ENCODE assay signal across 7 mouse cellular contexts in the genomic region with DNA sequence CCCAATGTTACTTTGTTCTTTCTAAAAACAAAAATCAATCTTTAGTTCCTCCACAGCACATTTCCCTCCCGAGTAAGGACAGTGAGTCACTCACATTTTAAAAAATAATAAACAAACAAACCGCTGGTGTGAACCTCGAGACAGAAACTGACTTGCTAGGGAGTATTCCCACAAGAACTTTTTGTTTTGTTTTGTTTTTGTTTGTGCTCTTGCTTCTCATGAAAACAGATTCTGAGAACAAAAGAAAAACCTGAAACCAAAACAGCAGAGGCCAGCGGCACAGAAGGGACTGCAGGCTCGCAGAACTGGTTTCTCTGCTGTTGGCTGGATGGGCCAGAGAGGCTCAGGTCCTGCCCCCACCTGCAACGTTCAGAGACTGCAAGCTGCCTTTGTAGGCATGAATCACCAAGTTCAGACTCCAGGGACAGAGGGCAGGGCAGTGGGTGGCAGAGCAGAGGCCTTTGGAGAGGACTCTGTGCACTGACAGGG.
DNase-seq lines count a peak whose midpoint lies in the region; ATAC-seq and TF ChIP-seq lines count a peak whose summit lies in the region.

No protein-coding gene starts in this region.

- 0 out of 2 replicates have a peak, but pooled peaks have one; percentile 45 for ATAC-seq in embryonic facial prominence, embryonic 11.5 days (replicated peaks; ENCODE audit: insufficient number of reproducible peaks, low FRiP score, low TSS enrichment, low read depth)
- no peak for ATAC-seq in hindbrain, embryonic 15.5 days (ENCODE audit: low FRiP score, low read depth)
- no peak for ATAC-seq in liver, embryonic 11.5 days (replicated peaks; ENCODE audit: low FRiP score)
- ATAC-seq in megakaryocyte, adult 5-6 weeks (ENCODE audit: poor library complexity, severe bottlenecking): no peak

- no peak overlapping the region for H3K9ac ChIP-seq in embryonic facial prominence, embryonic 11.5 days (replicated peaks; ENCODE audit: low read length)
- H3K9ac ChIP-seq in hindbrain, embryonic 15.5 days: no peak overlapping the region
- H3K9ac ChIP-seq in liver, embryonic 11.5 days (ENCODE audit: low read depth, low read length): no peak overlapping the region

- 12% methylated on average over 6 of the region's 6 CpGs for WGBS in embryonic facial prominence, embryonic 11.5 days
- 27% methylated on average over 6 of the region's 6 CpGs for WGBS in hindbrain, embryonic 15.5 days
- WGBS in liver, embryonic 11.5 days: 53% methylated on average over 6 of the region's 6 CpGs
- WGBS in small intestine, adult 2 months: 9% methylated on average over 6 of the region's 6 CpGs

- DNase-seq in adrenal gland, adult 2 months: peak; percentile 83
- peak; percentile 54 for DNase-seq in embryonic facial prominence, embryonic 11.5 days (ENCODE audit: low spot score)
- no peak for DNase-seq in liver, embryonic 11.5 days (ENCODE audit: low spot score)
- DNase-seq in thymus, postnatal 10 days (ENCODE audit: low spot score in 2 of 2): no peak

- no peak overlapping the region for H3K4me2 ChIP-seq in embryonic facial prominence, embryonic 11.5 days (ENCODE audit: low read depth, low read length)
- no peak overlapping the region for H3K4me2 ChIP-seq in hindbrain, embryonic 15.5 days
- no peak overlapping the region for H3K4me2 ChIP-seq in liver, embryonic 11.5 days

- TF ChIP-seq POLR2A in small intestine, adult 2 months (IDR thresholded peaks at IDR 0.05; ENCODE audit: low read depth, low read length): no peak

- H3K27ac ChIP-seq in embryonic facial prominence, embryonic 11.5 days (replicated peaks; ENCODE audit: low read depth, low read length): peak overlapping the region; percentile 58; the same call in 1 of the 2 replicates
- peak overlapping the region; percentile 51; the same call in 1 of the 2 replicates for H3K27ac ChIP-seq in hindbrain, embryonic 15.5 days (replicated peaks)
- 0 out of 2 replicates have a peak overlapping the region, but pooled peaks have one; percentile 8 for H3K27ac ChIP-seq in liver, embryonic 11.5 days (ENCODE audit: low read depth, low read length)
- H3K27ac ChIP-seq in small intestine, adult 2 months (ENCODE audit: insufficient read depth, low read depth, low read length): 0 out of 2 replicates have a peak overlapping the region, but pooled peaks have one; percentile 7

- no peaks in the 10 kb centered on the region for H3K36me3 ChIP-seq in embryonic facial prominence, embryonic 11.5 days (replicated peaks; ENCODE audit: control insufficient read depth, insufficient read depth, low read depth, low read length)
- no peaks in the 10 kb centered on the region for H3K36me3 ChIP-seq in hindbrain, embryonic 15.5 days
- H3K36me3 ChIP-seq in liver, embryonic 11.5 days (ENCODE audit: control insufficient read depth, insufficient read depth, low read length): peaks cover 5% of the 10 kb centered on the region; the same call in 1 of the 2 replicates
- H3K36me3 ChIP-seq in small intestine, adult 2 months (ENCODE audit: control insufficient read depth, insufficient read depth, low read length): peaks cover 22% of the 10 kb centered on the region

- no peak overlapping the region for H3K4me3 ChIP-seq in embryonic facial prominence, embryonic 11.5 days (ENCODE audit: low read depth, low read length)
- no peak overlapping the region for H3K4me3 ChIP-seq in hindbrain, embryonic 15.5 days
- H3K4me3 ChIP-seq in liver, embryonic 11.5 days (ENCODE audit: low read depth, low read length): no peak overlapping the region
- no peak overlapping the region for H3K4me3 ChIP-seq in small intestine, adult 2 months (ENCODE audit: low read depth, low read length)

- no peak for TF ChIP-seq CTCF in small intestine, adult 2 months (IDR thresholded peaks at IDR 0.05; ENCODE audit: extremely low read depth, insufficient read length, insufficient replicate concordance, low read depth, low read length)

- no peaks in the 10 kb centered on the region for H3K4me1 ChIP-seq in embryonic facial prominence, embryonic 11.5 days (ENCODE audit: control insufficient read depth, insufficient read depth, low read length)
- H3K4me1 ChIP-seq in hindbrain, embryonic 15.5 days (replicated peaks): peaks cover 26% of the 10 kb centered on the region
- peaks cover 4% of the 10 kb centered on the region for H3K4me1 ChIP-seq in liver, embryonic 11.5 days (replicated peaks; ENCODE audit: control insufficient read depth, insufficient read depth, low read length)
- peaks cover 4% of the 10 kb centered on the region; the same call in 1 of the 2 replicates for H3K4me1 ChIP-seq in small intestine, adult 2 months (ENCODE audit: control insufficient read depth, insufficient read depth, insufficient read length, low read length)

- H3K9me3 ChIP-seq in embryonic facial prominence, embryonic 11.5 days (replicated peaks; ENCODE audit: control insufficient read depth, low read length): no peaks in the 10 kb centered on the region
- no peaks in the 10 kb centered on the region for H3K9me3 ChIP-seq in hindbrain, embryonic 15.5 days
- H3K9me3 ChIP-seq in liver, embryonic 11.5 days (ENCODE audit: control insufficient read depth, low read length): no peaks in the 10 kb centered on the region

- H3K27me3 ChIP-seq in embryonic facial prominence, embryonic 11.5 days (ENCODE audit: control insufficient read depth, insufficient read depth, low read length): no peaks in the 10 kb centered on the region
- H3K27me3 ChIP-seq in hindbrain, embryonic 15.5 days: no peaks in the 10 kb centered on the region
- H3K27me3 ChIP-seq in liver, embryonic 11.5 days (replicated peaks; ENCODE audit: control insufficient read depth, insufficient read depth, low read length): no peaks in the 10 kb centered on the region
- no peaks in the 10 kb centered on the region for H3K27me3 ChIP-seq in small intestine, adult 2 months (ENCODE audit: control insufficient read depth, insufficient read depth, low read length)

Comparison
In these comparisons a context has a peak if more than half of its experiments do, and no peak if none do; other contexts are left out.
1. DNase-seq: peak in adrenal gland, adult 2 months (single experiment) and embryonic facial prominence, embryonic 11.5 days (single experiment); none in liver, embryonic 11.5 days (single experiment) and thymus, postnatal 10 days (0 of 2).
2. H3K27ac ChIP-seq: peak in every context shown above with its lines; median percentile 58 in embryonic facial prominence, embryonic 11.5 days; 51 in hindbrain, embryonic 15.5 days; 8 in liver, embryonic 11.5 days; 7 in small intestine, adult 2 months.